Mouse (Mus musculus) cerebellum, adult 9-11 months (tissue): Measurements from ENCODE around the gene Btbd11.

Experiments used
- DNase-seq: peaks from one replicate; pipeline ENCODE4 v3.0.0; 2022

Btbd11 gene

DNA sequence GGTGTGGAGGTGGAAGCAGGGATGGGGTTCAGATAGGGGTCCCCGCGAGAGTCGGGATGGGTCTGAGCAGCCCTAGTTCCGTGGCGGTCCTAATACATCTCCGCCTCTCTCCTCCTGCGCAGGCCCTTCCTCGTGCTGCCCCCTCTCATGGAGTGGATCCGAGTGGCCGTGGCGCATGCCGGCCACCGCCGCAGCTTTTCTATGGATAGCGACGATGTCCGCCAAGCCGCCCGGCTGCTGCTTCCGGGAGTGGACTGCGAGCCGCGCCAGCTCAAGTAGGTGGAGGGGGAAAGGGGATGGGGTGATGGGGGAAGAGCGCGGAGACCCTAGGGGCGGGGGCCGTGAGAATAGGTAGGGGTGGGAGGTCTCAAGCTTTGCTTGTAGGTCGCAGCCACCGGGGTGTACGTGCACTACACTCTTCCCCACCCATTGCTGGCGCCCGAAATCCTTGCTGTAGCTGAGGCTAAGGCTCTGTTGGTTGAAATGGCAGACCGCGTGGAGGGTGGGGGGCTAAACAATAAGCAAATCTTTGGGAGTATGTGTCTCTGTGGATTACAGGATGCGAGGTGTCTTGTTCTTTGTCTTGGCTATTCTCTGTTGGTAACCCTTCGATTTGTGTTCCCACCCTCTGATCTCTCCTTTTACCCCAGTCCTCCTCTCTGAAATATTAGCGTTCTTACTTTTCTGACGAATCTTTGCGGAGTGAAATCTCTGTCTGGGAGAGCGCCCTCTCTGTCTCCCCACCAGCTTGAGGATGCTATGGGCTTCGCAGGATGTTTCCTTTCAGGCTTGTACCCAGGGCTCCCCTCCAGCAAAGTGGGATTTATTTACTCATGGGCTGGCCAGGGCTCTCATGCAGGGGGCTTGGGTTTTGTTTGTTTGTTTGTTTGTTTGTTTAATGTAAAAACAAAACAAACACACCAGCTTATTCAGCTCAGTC, 212.3 kb downstream of the Btbd11 start:
- DNase-seq: no peak

DNA sequence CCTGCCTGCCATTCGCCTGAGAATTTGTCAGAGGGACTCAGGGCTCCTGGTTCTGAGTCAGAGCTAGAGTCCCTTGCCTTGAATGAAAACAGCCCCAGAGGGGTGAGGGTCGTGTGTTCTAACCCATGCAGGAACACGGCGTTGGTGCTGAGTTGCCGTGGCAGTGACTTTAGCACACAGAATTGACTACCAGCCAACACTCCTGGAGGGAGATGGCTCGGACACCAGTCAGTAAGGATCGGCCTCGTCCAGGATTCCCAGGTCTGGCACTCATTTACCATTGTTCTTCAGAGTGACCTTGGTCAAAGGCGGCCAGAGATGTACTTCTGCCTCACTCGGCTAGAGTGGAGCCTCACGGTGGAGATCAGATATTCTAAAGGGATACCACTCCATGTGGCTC, 215.9 kb downstream of the Btbd11 start:
- DNase-seq: no peak

- DNase-seq: peak; percentile 46
Measured at GRCm38 (mm10) chr10:85604556-85604955, 217.9 kb downstream of the Btbd11 start.

- DNase-seq: peak; percentile 48
Measured at GRCm38 (mm10) chr10:85608550-85609278, 222.1 kb downstream of the Btbd11 start.

GRCm38 (mm10) chr10:85617080-85617479, 230.5 kb downstream of the Btbd11 start:
- DNase-seq: no peak

- no peak for DNase-seq
Measured at GRCm38 (mm10) chr10:85617501-85618417, 231.1 kb downstream of the Btbd11 start.

- no peak for DNase-seq
Measured at GRCm38 (mm10) chr10:85621067-85621466, 234.5 kb downstream of the Btbd11 start.

DNA sequence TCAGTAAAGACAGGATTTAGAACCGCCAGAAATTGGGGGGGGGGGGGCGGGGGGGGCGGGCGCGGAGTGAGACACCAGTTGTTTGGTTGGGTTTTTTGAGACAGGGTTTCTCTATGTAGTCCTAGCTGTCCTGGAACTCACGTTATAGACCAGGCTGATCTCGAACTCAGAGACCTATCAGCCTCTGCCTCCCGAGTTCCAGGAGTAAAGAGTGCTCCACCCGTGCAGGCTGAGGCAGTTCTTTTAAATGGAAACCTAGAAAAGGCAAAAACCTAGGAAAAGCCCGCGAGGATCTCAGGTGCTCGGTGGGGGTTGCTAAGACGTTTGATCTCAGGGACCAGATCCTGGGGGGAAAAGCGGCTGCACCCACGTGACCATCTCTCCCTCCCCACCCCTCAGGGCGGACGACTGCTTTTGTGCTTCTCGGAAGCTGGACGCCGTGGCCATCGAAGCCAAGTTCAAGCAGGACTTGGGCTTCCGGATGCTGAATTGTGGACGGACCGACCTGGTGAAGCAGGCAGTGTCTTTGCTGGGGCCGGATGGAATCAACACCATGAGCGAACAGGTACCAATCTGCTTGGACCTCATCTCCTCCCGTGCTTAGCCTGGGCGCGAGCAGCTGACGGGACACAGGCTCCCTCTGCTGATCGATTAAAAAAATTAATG, 238.0 kb downstream of the Btbd11 start:
- DNase-seq: peak; percentile 80

DNA sequence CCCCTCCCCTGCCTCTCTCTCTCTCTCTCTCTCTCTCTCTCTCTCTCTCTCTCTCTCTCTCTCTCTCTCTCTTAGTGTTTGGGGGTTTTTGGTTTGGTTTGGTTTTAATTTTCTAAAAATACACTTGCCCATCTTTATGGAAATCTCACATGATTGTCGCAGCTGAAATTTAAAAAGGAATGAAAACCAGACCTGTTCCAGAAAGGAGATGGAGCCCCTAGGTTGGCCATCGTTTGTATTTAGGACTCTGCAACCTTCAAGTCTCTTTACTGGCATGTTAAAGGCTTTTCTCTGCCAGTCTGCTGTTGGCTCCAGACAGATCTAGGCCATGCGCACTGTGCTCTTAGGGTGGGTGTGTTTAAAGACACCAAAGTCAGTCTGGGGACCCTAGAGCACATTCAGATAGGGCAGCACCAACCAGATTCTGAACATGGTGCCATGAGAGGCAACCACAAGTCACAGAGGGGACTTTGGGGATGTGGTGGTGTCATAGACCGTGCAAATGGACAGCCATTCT, 238.6 kb downstream of the Btbd11 start:
- peak; percentile 30 for DNase-seq

DNA sequence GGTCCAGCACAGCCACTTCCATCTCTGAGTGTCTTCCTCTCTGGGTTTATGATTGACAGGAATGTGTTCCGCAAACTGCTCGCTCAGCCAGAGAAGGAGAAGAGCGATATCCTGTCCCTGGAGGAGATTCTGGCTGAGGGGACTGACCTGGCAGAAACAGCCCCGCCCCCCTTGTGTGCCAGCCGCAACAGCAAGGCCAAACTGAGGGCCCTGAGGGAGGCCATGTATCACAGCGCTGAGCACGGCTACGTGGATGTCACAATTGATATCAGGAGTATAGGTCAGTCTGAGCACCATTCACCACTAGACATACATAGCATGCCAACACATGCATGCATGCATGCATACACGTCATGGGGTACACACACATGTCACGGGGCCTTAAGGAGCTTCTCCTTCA, 245.4 kb downstream of the Btbd11 start:
- no peak for DNase-seq

DNA sequence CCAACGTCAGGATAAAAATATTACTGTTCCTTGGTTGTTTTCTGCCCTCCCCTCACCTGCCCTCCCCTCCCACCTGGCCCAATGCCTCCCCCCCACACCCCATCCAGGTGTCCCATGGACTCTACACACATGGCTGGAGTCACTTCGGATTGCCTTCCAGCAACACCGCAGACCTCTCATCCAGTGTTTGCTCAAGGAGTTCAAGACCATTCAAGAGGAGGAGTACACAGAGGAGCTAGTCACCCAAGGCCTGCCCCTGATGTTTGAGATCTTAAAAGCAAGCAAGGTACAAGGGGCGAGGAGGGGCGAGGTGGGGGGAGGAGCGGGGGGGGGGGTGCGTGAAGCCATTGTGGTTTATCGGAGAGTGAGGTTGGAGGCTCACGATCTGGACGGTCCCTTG, 247.0 kb downstream of the Btbd11 start:
- DNase-seq: no peak

DNA sequence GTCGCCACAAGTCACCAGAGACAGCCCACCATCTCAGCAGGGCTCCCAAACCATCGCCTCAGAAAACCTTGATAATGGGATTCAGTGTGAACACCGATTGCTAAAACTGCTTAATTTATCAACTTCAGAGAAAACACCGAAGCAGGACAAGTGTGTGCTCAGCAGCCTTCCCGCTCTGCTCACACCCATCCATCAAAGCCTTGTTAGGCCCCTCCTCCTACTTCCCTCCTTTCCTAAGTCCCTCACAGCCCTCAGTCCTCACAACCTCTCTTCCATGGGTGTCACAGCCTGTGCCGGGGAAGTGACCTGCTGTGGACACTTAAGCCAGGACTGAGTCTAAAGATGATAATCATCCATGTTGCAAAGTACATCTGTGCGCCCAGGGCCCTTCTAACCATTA, 251.0 kb downstream of the Btbd11 start:
- DNase-seq: no peak

DNA sequence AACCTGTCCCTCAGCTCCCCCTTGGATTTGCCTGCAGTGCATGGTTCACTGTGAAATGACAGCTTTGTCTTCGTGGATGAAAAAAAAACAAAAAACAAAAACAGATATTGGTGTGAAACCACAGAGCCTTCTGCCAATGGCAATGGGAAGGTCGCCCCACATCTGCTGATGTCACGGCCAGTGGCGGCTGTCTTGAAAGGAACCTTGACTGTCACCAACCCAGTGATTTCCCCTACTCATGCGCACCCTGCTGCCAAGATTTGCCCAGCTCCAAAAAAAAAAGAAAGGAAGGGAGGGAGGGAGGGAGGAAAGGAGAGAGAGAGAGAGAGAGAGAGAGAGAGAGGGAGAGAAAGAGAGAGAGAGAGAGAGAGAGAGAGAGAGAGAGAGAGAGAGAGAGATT, 251.5 kb downstream of the Btbd11 start:
- DNase-seq: no peak

GRCm38 (mm10) chr10:85639581-85639980, 253.0 kb downstream of the Btbd11 start:
- no peak for DNase-seq

DNA sequence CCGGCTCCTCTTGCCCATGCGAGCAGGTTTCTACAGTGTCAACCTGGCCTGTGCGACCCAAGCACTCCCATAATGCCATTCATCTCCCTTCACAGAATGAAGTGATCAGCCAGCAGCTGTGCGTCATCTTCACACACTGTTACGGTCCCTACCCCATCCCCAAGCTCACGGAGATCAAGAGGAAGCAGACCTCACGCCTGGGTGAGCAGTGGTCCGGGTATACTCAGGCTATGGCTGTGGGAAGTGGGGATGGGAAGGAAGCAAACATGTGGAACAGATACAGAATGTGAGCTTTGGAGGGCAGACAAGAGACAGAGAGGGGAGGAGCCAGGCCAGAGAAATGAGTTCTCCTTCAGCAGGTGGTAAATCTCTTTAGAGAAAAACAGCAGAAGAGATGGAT, 253.8 kb downstream of the Btbd11 start:
- DNase-seq: no peak

DNA sequence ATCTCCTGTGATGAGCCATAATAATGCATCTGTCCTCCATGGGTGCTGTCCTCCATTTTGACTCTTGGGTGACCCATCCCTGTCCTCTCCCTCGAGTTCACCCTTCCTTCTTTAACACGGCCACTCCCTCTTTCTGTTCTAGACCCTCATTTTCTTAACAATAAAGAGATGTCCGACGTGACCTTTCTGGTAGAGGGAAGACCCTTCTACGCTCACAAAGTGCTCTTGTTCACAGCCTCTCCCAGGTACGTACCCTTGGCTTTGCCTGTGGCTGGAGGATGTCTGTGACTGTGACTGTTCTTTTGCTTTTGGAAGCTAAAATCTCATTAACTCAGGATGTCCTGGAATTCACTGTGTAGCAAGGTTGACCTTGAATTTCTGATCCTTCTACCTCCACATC, 258.7 kb downstream of the Btbd11 start:
- no peak for DNase-seq

GRCm38 (mm10) chr10:85651706-85652105, 265.1 kb downstream of the Btbd11 start:
- DNase-seq: peak; percentile 35

DNA sequence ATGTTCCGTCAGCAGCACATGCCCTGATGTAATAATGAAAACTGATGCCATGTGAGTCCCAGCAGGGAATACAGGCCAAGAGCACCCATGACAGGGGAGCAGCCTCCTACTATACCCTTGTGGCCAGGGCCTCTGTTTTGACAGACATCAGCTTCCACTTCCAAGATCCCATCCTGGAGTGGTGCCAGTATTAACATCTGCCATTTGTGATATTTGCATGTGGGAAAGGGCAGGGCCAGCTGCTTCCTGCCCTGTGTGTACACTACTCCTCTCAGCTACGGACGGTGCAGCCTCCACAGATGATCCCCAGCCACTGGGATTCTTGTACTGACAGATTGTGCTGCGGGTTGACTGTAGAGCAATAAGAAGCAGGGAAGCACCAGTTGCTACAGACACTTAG, 269.3 kb downstream of the Btbd11 start:
- DNase-seq: no peak

- no peak for DNase-seq
Measured at GRCm38 (mm10) chr10:85657886-85658285, 271.3 kb downstream of the Btbd11 start.

DNA sequence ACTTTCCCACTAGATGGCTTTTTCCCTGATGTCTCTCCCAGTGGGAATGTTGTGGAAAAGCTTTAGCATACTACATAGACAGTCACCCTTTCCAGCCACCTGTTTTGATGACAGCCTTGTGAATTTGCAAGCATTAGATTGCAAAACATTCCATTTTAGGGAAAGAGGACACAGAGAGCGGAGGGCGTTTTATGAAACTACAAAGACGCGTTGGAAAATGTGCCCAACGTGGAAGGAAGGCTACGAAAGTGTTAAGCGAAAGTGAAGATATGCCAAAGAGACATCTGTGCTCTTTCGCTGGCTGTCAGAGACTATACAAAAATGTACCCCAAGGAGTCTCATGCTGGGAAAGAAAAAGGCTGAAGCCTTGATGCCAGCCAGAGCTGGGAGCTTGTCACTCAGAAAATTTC, 286.9 kb downstream of the Btbd11 start:
- no peak for DNase-seq

GRCm38 (mm10) chr10:85678635-85679034, 292.0 kb downstream of the Btbd11 start:
- peak; percentile 16 for DNase-seq

DNA sequence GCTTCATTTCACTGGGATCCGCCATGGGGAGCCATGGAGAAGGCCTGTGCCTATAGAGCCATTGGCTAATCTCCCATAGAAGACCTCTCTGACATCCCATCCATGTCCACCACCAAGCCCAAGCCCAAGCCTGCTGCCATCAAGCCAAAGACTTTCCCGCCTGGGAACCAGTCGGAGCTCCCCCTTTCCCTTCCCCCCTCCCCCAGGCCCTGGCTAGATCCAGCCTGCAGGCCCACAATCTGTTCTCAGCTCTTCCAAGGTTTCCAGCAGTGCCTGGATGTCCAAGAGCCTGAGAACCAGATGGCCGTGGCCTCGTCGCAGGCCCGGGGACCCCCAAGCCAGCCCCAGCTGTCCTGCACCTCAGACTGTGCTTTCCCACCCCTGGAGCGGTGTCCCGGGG, 295.8 kb downstream of the Btbd11 start:
- no peak for DNase-seq
